Mouse (Mus musculus) MEL (cell line): ENCODE data around the gene Trim66. TPM values are rescaled to one million over a fixed set of nuclear protein-coding genes. Genes with fewer than 3 reads are reported as not detected.

Experiments
- DNase-seq: peaks from one replicate; pipeline ENCODE4 v3.0.0; 2011; ENCODE audit warnings: low read depth, low spot score
- H3K27ac ChIP-seq: 2 replicates; pipeline ENCODE4 v1.5.1; 2012; ENCODE audit warnings: low read depth, mild to moderate bottlenecking, control low read depth, low read length, moderate library complexity; ENCODE audit not compliant: control insufficient read depth
- H3K27me3 ChIP-seq, 2 experiments: fragments of 150-350 bp in 1 of 2; sonication (generic) in 1 of 2; 2 replicates each; pipeline ENCODE4 v1.6.1; 2012; ENCODE audit warnings: low read length in 2 of 2, mild to moderate bottlenecking in 2 of 2, improper control_type of control experiment in 1 of 2, moderate library complexity in 1 of 2; ENCODE audit not compliant: insufficient read depth in 2 of 2, control insufficient read depth in 1 of 2
- H3K36me3 ChIP-seq, 2 experiments: 2 replicates each; pipeline ENCODE4 v1.6.1; 2012 to 2014; ENCODE audit warnings: low read length in 2 of 2, improper control_type of control experiment in 1 of 2, inconsistent platforms in 1 of 2, mild to moderate bottlenecking in 1 of 2; ENCODE audit not compliant: insufficient read depth in 2 of 2, control insufficient read depth in 1 of 2
- H3K4me1 ChIP-seq, 2 experiments: fragments of 150-350 bp in 1 of 2; sonication (generic) in 1 of 2; 2 replicates each; pipeline ENCODE4 v1.6.1; 2012; ENCODE audit warnings: low read length in 2 of 2, improper control_type of control experiment in 1 of 2, mild to moderate bottlenecking in 1 of 2; ENCODE audit not compliant: insufficient read depth in 2 of 2, control insufficient read depth in 1 of 2
- H3K4me3 ChIP-seq, 2 experiments: fragments of 150-350 bp in 1 of 2; sonication (generic) in 1 of 2; 2 replicates each; pipeline ENCODE4 v1.5.1; 2012; ENCODE audit warnings: low read depth in 2 of 2, low read length in 2 of 2, mild to moderate bottlenecking in 2 of 2, moderate library complexity in 2 of 2, control low read depth in 1 of 2, improper control_type of control experiment in 1 of 2; ENCODE audit not compliant: control insufficient read depth in 1 of 2, insufficient read depth in 1 of 2
- H3K79me2 ChIP-seq: 2 replicates; pipeline ENCODE4 v1.6.1; 2012; ENCODE audit warnings: mild to moderate bottlenecking, low read length, moderate library complexity; ENCODE audit not compliant: control insufficient read depth, poor library complexity, insufficient read depth
- H3K9ac ChIP-seq: 2 replicates; pipeline ENCODE4 v1.6.1; 2012; ENCODE audit warnings: low read depth, mild to moderate bottlenecking, control low read depth, low read length, moderate library complexity; ENCODE audit not compliant: control insufficient read depth, poor library complexity, severe bottlenecking
- H3K9me3 ChIP-seq: fragments of 150-350 bp; sonication (generic); replicated peaks from 2 replicates; pipeline ENCODE4 v1.6.1; 2012; ENCODE audit warnings: mild to moderate bottlenecking, low read length, improper control_type of control experiment, moderate library complexity; ENCODE audit not compliant: insufficient read depth
- BHLHE40 ChIP-seq: IDR thresholded peaks from 2 replicates; pipeline ENCODE4 v1.6.1; 2012; ENCODE audit warnings: low read depth, mild to moderate bottlenecking, inconsistent platforms, low read length, improper control_type of control experiment, borderline replicate concordance
- E2F4 ChIP-seq: IDR thresholded peaks from 2 replicates; pipeline ENCODE4 v1.6.1; 2011; ENCODE audit warnings: low read depth, low read length, improper control_type of control experiment, borderline replicate concordance
- ETS1 ChIP-seq: IDR thresholded peaks from 2 replicates; pipeline ENCODE4 v1.6.1; 2012; ENCODE audit warnings: low read depth, mild to moderate bottlenecking, inconsistent platforms, low read length, improper control_type of control experiment, moderate library complexity
- GATA1 ChIP-seq: IDR thresholded peaks from 2 replicates; pipeline ENCODE4 v1.6.1; 2011; ENCODE audit warnings: low read depth, low read length, improper control_type of control experiment
- HCFC1 ChIP-seq: IDR thresholded peaks from 2 replicates; pipeline ENCODE4 v1.6.1; 2012; ENCODE audit warnings: low read depth, mild to moderate bottlenecking, inconsistent platforms, low read length, improper control_type of control experiment, moderate library complexity
- MEF2A ChIP-seq: IDR thresholded peaks from 2 replicates; pipeline ENCODE4 v1.6.1; 2014; ENCODE audit warnings: low read depth, mild to moderate bottlenecking, inconsistent platforms, low read length, improper control_type of control experiment; ENCODE audit not compliant: poor library complexity, insufficient replicate concordance, severe bottlenecking; ENCODE audit errors: extremely low read depth
- MYB ChIP-seq: IDR thresholded peaks from 2 replicates; pipeline ENCODE4 v1.6.1; 2011; ENCODE audit warnings: mild to moderate bottlenecking, low read depth, low read length, improper control_type of control experiment
- NELFE ChIP-seq: IDR thresholded peaks from 2 replicates; pipeline ENCODE4 v1.6.1; 2011; ENCODE audit warnings: low read depth, low read length, improper control_type of control experiment
- NRF1 ChIP-seq: IDR thresholded peaks from 2 replicates; pipeline ENCODE4 v1.6.1; 2014; ENCODE audit warnings: low read depth, mild to moderate bottlenecking, inconsistent platforms, low read length, improper control_type of control experiment, moderate library complexity; ENCODE audit not compliant: poor library complexity, insufficient read depth, severe bottlenecking
- POLR2A ChIP-seq, 2 experiments: IDR thresholded peaks; 2 replicates each; pipeline ENCODE4 v1.6.1; 2011 to 2012; ENCODE audit warnings: low read length in 2 of 2, mild to moderate bottlenecking in 2 of 2, control low read depth in 1 of 2, improper control_type of control experiment in 1 of 2, low read depth in 1 of 2, moderate library complexity in 1 of 2; ENCODE audit not compliant: control insufficient read depth in 1 of 2, insufficient read depth in 1 of 2, poor library complexity in 1 of 2
- RAD21 ChIP-seq: IDR thresholded peaks from 2 replicates; pipeline ENCODE4 v1.6.1; 2011; ENCODE audit warnings: mild to moderate bottlenecking, low read depth, low read length, improper control_type of control experiment
- RCOR1 ChIP-seq: IDR thresholded peaks from 2 replicates; pipeline ENCODE4 v1.6.1; 2012; ENCODE audit warnings: low read depth, mild to moderate bottlenecking, inconsistent platforms, low read length, improper control_type of control experiment
- SIN3A ChIP-seq: IDR thresholded peaks from 2 replicates; pipeline ENCODE4 v1.6.1; 2012; ENCODE audit warnings: low read length, improper control_type of control experiment, inconsistent platforms
- TAL1 ChIP-seq: IDR thresholded peaks from 2 replicates; pipeline ENCODE4 v1.6.1; 2012; ENCODE audit warnings: mild to moderate bottlenecking, inconsistent platforms, low read length, moderate library complexity, mixed read lengths
- TBP ChIP-seq: IDR thresholded peaks from 2 replicates; pipeline ENCODE4 v1.8.0; 2011; ENCODE audit warnings: low read depth, low read length, improper control_type of control experiment
- TCF12 ChIP-seq: IDR thresholded peaks from 2 replicates; pipeline ENCODE4 v1.6.1; 2014; ENCODE audit warnings: low read depth, mild to moderate bottlenecking, inconsistent platforms, low read length, improper control_type of control experiment, moderate library complexity
- UBTF ChIP-seq: IDR thresholded peaks from 2 replicates; pipeline ENCODE4 v1.6.1; 2012; ENCODE audit warnings: low read depth, mild to moderate bottlenecking, inconsistent platforms, low read length, improper control_type of control experiment, moderate library complexity, borderline replicate concordance; ENCODE audit not compliant: insufficient read depth
- USF1 ChIP-seq: IDR thresholded peaks from 2 replicates; pipeline ENCODE4 v1.6.1; 2014; ENCODE audit warnings: low read depth, mild to moderate bottlenecking, inconsistent platforms, low read length, improper control_type of control experiment, moderate library complexity
- ZC3H11A ChIP-seq: IDR thresholded peaks from 2 replicates; pipeline ENCODE4 v1.6.1; 2012; ENCODE audit warnings: low read depth, mild to moderate bottlenecking, inconsistent platforms, low read length, improper control_type of control experiment
- ZKSCAN1 ChIP-seq: IDR thresholded peaks from 2 replicates; pipeline ENCODE4 v1.6.1; 2012; ENCODE audit warnings: low read depth, mild to moderate bottlenecking, inconsistent platforms, low read length, improper control_type of control experiment, moderate library complexity
- ZNF384 ChIP-seq: IDR thresholded peaks from 2 replicates; pipeline ENCODE4 v1.6.1; 2012; ENCODE audit warnings: low read depth, mild to moderate bottlenecking, inconsistent platforms, low read length, improper control_type of control experiment
- polyA plus RNA-seq, 2 experiments: library from polyadenylated mRNA; stranded (reverse) in 1 of 2; unstranded in 1 of 2; fragments of >175 nt in 1 of 2; fragments of >200 nt in 1 of 2; gene quantifications; 2 replicates each; pipeline versions ENCODE4 v1.2.1 to v1.2.4; 2012; ENCODE audit warnings: low replicate concordance in 2 of 2, low read depth in 1 of 2; ENCODE audit not compliant: insufficient read length in 2 of 2, insufficient read depth in 1 of 2, missing spikeins in 1 of 2
- total RNA-seq: library from RNA; depleted of rRNA; stranded (reverse); fragments of 300-350 nt; gene quantifications from 2 replicates; pipeline ENCODE4 v1.2.3, GENCODE M21; 2012

Gene Trim66
- total and polyA plus RNA-seq, 3 experiments: 0.01 TPM; not detected in 2

GRCm38 (mm10) chr7:109467591-109467990 is 40.3 kb downstream of the Trim66 start:
- Histone ChIP-seq H3K36me3 (no peaks in the 10 kb centered on the region), H3K79me2 (no peaks in the 10 kb centered on the region), H3K27me3 (peaks cover 4 to 16% of the 10 kb centered on the region in 2 experiments), H3K9ac (no peak overlapping the region), H3K9me3 (no peaks in the 10 kb centered on the region), H3K4me3 (no peak overlapping the region), H3K27ac (no peak overlapping the region), H3K4me1 (no peaks in the 10 kb centered on the region)
- DNase-seq: no peak
- TF ChIP-seq E2F4 (no peak), ZC3H11A (no peak), SIN3A (no peak), RAD21 (no peak), ZKSCAN1 (no peak), NELFE (no peak), TAL1 (no peak), ETS1 (no peak), TBP (no peak), RCOR1 (no peak), HCFC1 (no peak), USF1 (no peak), GATA1 (no peak), TCF12 (no peak), POLR2A (IDR thresholded peaks at IDR 0.05; ENCODE audit: control insufficient read depth in 1 of 2, insufficient read depth in 1 of 2, low read depth in 1 of 2, low read length in 2 of 2, poor library complexity in 1 of 2) (no peak), MYB (no peak), MEF2A (no peak), ZNF384 (no peak), NRF1 (no peak), BHLHE40 (no peak)

GRCm38 (mm10) chr7:109460698-109461097 is 47.2 kb downstream of the Trim66 start:
- Histone ChIP-seq H3K9ac (no peak overlapping the region), H3K4me3 (no peak overlapping the region), H3K36me3 (no peaks in the 10 kb centered on the region), H3K9me3 (no peaks in the 10 kb centered on the region), H3K27me3 (peaks cover 5% of the 10 kb centered on the region in 2 experiments; a peak in 3 of 4 replicates), H3K4me1 (no peaks in the 10 kb centered on the region), H3K79me2 (no peaks in the 10 kb centered on the region), H3K27ac (no peak overlapping the region)
- no peak for DNase-seq
- TF ChIP-seq ZC3H11A (no peak), UBTF (no peak), NELFE (no peak), BHLHE40 (no peak)
